Mouse (Mus musculus) G1E (cell line): ENCODE measurements around the gene Gm49366.

Experiments
- CTCF ChIP-seq: IDR thresholded peaks from 2 replicates; pipeline ENCODE4 v1.5.1; 2012; ENCODE audit warnings: low read depth, low read length, inconsistent platforms, mixed read lengths
- GATA1 ChIP-seq: IDR thresholded peaks from 2 replicates; pipeline ENCODE4 v1.6.1; 2012; ENCODE audit warnings: borderline replicate concordance, low read length, inconsistent platforms, mixed read lengths
- GATA2 ChIP-seq: IDR thresholded peaks from 2 replicates; pipeline ENCODE4 v1.6.1; 2012; ENCODE audit warnings: low read depth, low read length, inconsistent platforms, borderline replicate concordance
- POLR2AphosphoS5 ChIP-seq: IDR thresholded peaks from 2 replicates; pipeline ENCODE4 v1.6.1; 2012; ENCODE audit warnings: low read depth, low read length, inconsistent platforms; ENCODE audit not compliant: insufficient replicate concordance
- TAL1 ChIP-seq: conservative IDR thresholded peaks from 2 replicates; pipeline ENCODE4 v1.6.1; 2012; ENCODE audit warnings: low read depth, low read length, inconsistent platforms, mixed read lengths

- no peak for TF ChIP-seq CTCF
- TF ChIP-seq GATA2, result no peak
- TF ChIP-seq GATA1, result no peak
- TF ChIP-seq POLR2AphosphoS5, result no peak
- no peak for TF ChIP-seq TAL1
These were observed 14.4 kb downstream of the Gm49366 start for GRCm38 (mm10) chr12:84053173-84053572.
